Mouse (Mus musculus): ENCODE results near the gene Kantr.

- TF ChIP-seq POLR2A (IDR thresholded peaks at IDR 0.05; ENCODE audit: insufficient read depth, low read depth, low read length) (no peak), CTCF (IDR thresholded peaks at IDR 0.05) (no peak), EP300 (IDR thresholded peaks at IDR 0.05; ENCODE audit: insufficient read depth, low read depth, low read length) (no peak)
Observed at GRCm38 (mm10) chrX:152322776-152323175, 4.5 kb downstream of the Kantr start.

All from heart, adult 2 months (tissue).